Mouse (Mus musculus) megakaryocyte-erythroid progenitor cell, adult 5-6 weeks (primary cell): ENCODE measurements around the gene Ctnna3. TPM values are rescaled to one million over a fixed set of nuclear protein-coding genes. Genes with fewer than 3 reads are reported as not detected.
"Not testable (repeated sequence)": the region's sequence is repeated elsewhere in the genome, so short reads cannot be mapped to it uniquely, and the experiment has no call there.

Experiments used
- ATAC-seq: replicated peaks from 2 replicates; pipeline ENCODE4 v1.8.0; 2016; ENCODE audit warnings: mild to moderate bottlenecking, inconsistent platforms; ENCODE audit not compliant: severe bottlenecking, poor library complexity, low FRiP score, low TSS enrichment
- total RNA-seq, 2 experiments: library from RNA; stranded (forward) in 1 of 2; stranded (reverse) in 1 of 2; fragments of 200-1000, 215-1000 nt in 1 of 2; fragments of >200 nt in 1 of 2; fragmentation: Nextera tagmentation in 1 of 2; gene quantifications; 2 replicates each; pipeline ENCODE4 v1.2.3; 2014 to 2017

Gene Ctnna3
- total RNA-seq, 2 experiments from 2014 or later: not detected

- ATAC-seq: no peak
Observed at GRCm38 (mm10) chr10:64641093-64641492, 1211.2 kb downstream of the Ctnna3 start.

GRCm38 (mm10) chr10:64641576-64641975 lies 1211.7 kb downstream of the Ctnna3 start:
- no peak for ATAC-seq

GRCm38 (mm10) chr10:64643976-64644375 lies 1214.1 kb downstream of the Ctnna3 start:
- no peak for ATAC-seq

GRCm38 (mm10) chr10:64661190-64661589 lies 1231.3 kb downstream of the Ctnna3 start:
- no peak for ATAC-seq

- ATAC-seq: no peak
Observed at GRCm38 (mm10) chr10:64671469-64671868, 1241.6 kb downstream of the Ctnna3 start.

GRCm38 (mm10) chr10:64675796-64676195 lies 1245.9 kb downstream of the Ctnna3 start:
- no peak for ATAC-seq

GRCm38 (mm10) chr10:64710017-64710416 lies 1280.1 kb downstream of the Ctnna3 start:
- no peak for ATAC-seq

- ATAC-seq: no peak
Observed at GRCm38 (mm10) chr10:64718036-64718435, 1288.1 kb downstream of the Ctnna3 start.

- ATAC-seq: no peak
Observed at GRCm38 (mm10) chr10:64735692-64736091, 1305.8 kb downstream of the Ctnna3 start.

- no peak for ATAC-seq
Observed at GRCm38 (mm10) chr10:64736616-64737015, 1306.7 kb downstream of the Ctnna3 start.

GRCm38 (mm10) chr10:64741721-64742120 lies 1311.8 kb downstream of the Ctnna3 start:
- not testable (repeated sequence) for ATAC-seq

- not testable (repeated sequence) for ATAC-seq
Observed at GRCm38 (mm10) chr10:64744099-64744498, 1314.2 kb downstream of the Ctnna3 start.

GRCm38 (mm10) chr10:64748651-64749050 lies 1318.8 kb downstream of the Ctnna3 start:
- ATAC-seq: no peak

GRCm38 (mm10) chr10:64750791-64751190 lies 1320.9 kb downstream of the Ctnna3 start:
- no peak for ATAC-seq

- ATAC-seq: no peak
Observed at GRCm38 (mm10) chr10:64836315-64836714, 1406.4 kb downstream of the Ctnna3 start.

GRCm38 (mm10) chr10:64861439-64861838 lies 1431.5 kb downstream of the Ctnna3 start:
- no peak for ATAC-seq

- no peak for ATAC-seq
Observed at GRCm38 (mm10) chr10:64870888-64871287, 1441.0 kb downstream of the Ctnna3 start.

- ATAC-seq: no peak
Observed at GRCm38 (mm10) chr10:64876506-64876905, 1446.6 kb downstream of the Ctnna3 start.

GRCm38 (mm10) chr10:64879860-64880259 lies 1450.0 kb downstream of the Ctnna3 start:
- no peak for ATAC-seq

GRCm38 (mm10) chr10:64886946-64887345 lies 1457.0 kb downstream of the Ctnna3 start:
- ATAC-seq: no peak

GRCm38 (mm10) chr10:64892458-64892857 lies 1462.6 kb downstream of the Ctnna3 start:
- ATAC-seq: no peak

GRCm38 (mm10) chr10:64898739-64899138 lies 1468.8 kb downstream of the Ctnna3 start:
- no peak for ATAC-seq
